Mouse (Mus musculus): Measurements from ENCODE around the gene Phospho1.

Gene Phospho1

GRCm38 (mm10) chr11:95824071-95824876, at the start of gene Phospho1:
TSS of gene Phospho1 (plus strand) at chr11:95824499.
- TF ChIP-seq GATA4 (IDR thresholded peaks at IDR 0.05; ENCODE audit: insufficient replicate concordance, low read length): peak; percentile 35; the same call in 1 of the 2 replicates

- peak; percentile 48; the same call in 1 of the 2 replicates for TF ChIP-seq GATA4 (IDR thresholded peaks at IDR 0.05; ENCODE audit: insufficient replicate concordance, low read length)
Measured at GRCm38 (mm10) chr11:95777323-95778297, 46.7 kb upstream of the Phospho1 start.

GRCm38 (mm10) chr11:95778831-95779251, 45.5 kb upstream of the Phospho1 start:
- TF ChIP-seq GATA4 (IDR thresholded peaks at IDR 0.05; ENCODE audit: insufficient replicate concordance, low read length): no peak

GRCm38 (mm10) chr11:95779366-95779765, 44.9 kb upstream of the Phospho1 start:
- TF ChIP-seq GATA4 (IDR thresholded peaks at IDR 0.05; ENCODE audit: insufficient replicate concordance, low read length): no peak

GRCm38 (mm10) chr11:95780480-95780879, 43.8 kb upstream of the Phospho1 start:
- no peak for TF ChIP-seq GATA4 (IDR thresholded peaks at IDR 0.05; ENCODE audit: insufficient replicate concordance, low read length)

- no peak for TF ChIP-seq GATA4 (IDR thresholded peaks at IDR 0.05; ENCODE audit: insufficient replicate concordance, low read length)
Measured at GRCm38 (mm10) chr11:95781557-95781956, 42.7 kb upstream of the Phospho1 start.

- TF ChIP-seq GATA4 (IDR thresholded peaks at IDR 0.05; ENCODE audit: insufficient replicate concordance, low read length): no peak
Measured at GRCm38 (mm10) chr11:95783457-95783856, 40.8 kb upstream of the Phospho1 start.

GRCm38 (mm10) chr11:95783958-95784357, 40.3 kb upstream of the Phospho1 start:
- TF ChIP-seq GATA4 (IDR thresholded peaks at IDR 0.05; ENCODE audit: insufficient replicate concordance, low read length): no peak

GRCm38 (mm10) chr11:95785675-95786074, 38.6 kb upstream of the Phospho1 start:
- no peak for TF ChIP-seq GATA4 (IDR thresholded peaks at IDR 0.05; ENCODE audit: insufficient replicate concordance, low read length)

GRCm38 (mm10) chr11:95786511-95786910, 37.8 kb upstream of the Phospho1 start:
- TF ChIP-seq GATA4 (IDR thresholded peaks at IDR 0.05; ENCODE audit: insufficient replicate concordance, low read length): no peak

- peak; percentile 36; the same call in 1 of the 2 replicates for TF ChIP-seq GATA4 (IDR thresholded peaks at IDR 0.05; ENCODE audit: insufficient replicate concordance, low read length)
Measured at GRCm38 (mm10) chr11:95789451-95789891, 34.8 kb upstream of the Phospho1 start.

GRCm38 (mm10) chr11:95791787-95792186, 32.5 kb upstream of the Phospho1 start:
- TF ChIP-seq GATA4 (IDR thresholded peaks at IDR 0.05; ENCODE audit: insufficient replicate concordance, low read length): no peak

GRCm38 (mm10) chr11:95792950-95793509, 31.3 kb upstream of the Phospho1 start:
- TF ChIP-seq GATA4 (IDR thresholded peaks at IDR 0.05; ENCODE audit: insufficient replicate concordance, low read length): no peak

GRCm38 (mm10) chr11:95794201-95794600, 30.1 kb upstream of the Phospho1 start:
- no peak for TF ChIP-seq GATA4 (IDR thresholded peaks at IDR 0.05; ENCODE audit: insufficient replicate concordance, low read length)

- TF ChIP-seq GATA4 (IDR thresholded peaks at IDR 0.05; ENCODE audit: insufficient replicate concordance, low read length): no peak
Measured at GRCm38 (mm10) chr11:95795582-95795981, 28.7 kb upstream of the Phospho1 start.

Data from liver, adult (tissue).